Mouse (Mus musculus) bone marrow, adult 2 months (tissue): Measurements from ENCODE around the gene Fth1.

Source experiments
- CTCF ChIP-seq: fragments of 200-500 bp; IDR thresholded peaks from 2 replicates; pipeline ENCODE4 v1.5.1; 2011; ENCODE audit warnings: low read length, control low read depth; ENCODE audit not compliant: control insufficient read depth, insufficient read depth
- POLR2A ChIP-seq: fragments of 200-500 bp; IDR thresholded peaks from 2 replicates; pipeline ENCODE4 v1.6.1; 2011; ENCODE audit warnings: low read depth, mild to moderate bottlenecking, control low read depth, low read length, borderline replicate concordance; ENCODE audit not compliant: control insufficient read depth

GRCm38 (mm10) chr19:9954811-9955202 lies 25.6 kb upstream of the Fth1 start:
- TF ChIP-seq CTCF (no peak), POLR2A (no peak)
